In genomic region chr2:5154711-5155110, GRCm38 (mm10) we compare ENCODE assay signal across 21 mouse cellular contexts. TPM values are rescaled to one million over a fixed set of nuclear protein-coding genes. Genes with fewer than 3 reads are reported as not detected.
"Had no signal": no experiment of that assay in that cellular context is flagged by ENCODE, and none has a peak within 500 bp of the region (broad histone marks: within the 10 kb centered on the region; RNA-seq: fewer than 3 reads in every experiment).

No protein-coding gene starts in this region.

- ATAC-seq: midbrain, embryonic 16.5 days had no signal

- H3K4me1 ChIP-seq: lung, embryonic 15.5 days; midbrain, embryonic 10.5 days; midbrain, embryonic 12.5 days had no signal

- H3K27me3 ChIP-seq: lung, embryonic 15.5 days; midbrain, embryonic 12.5 days; neural tube, embryonic 13.5 days; neural tube, embryonic 15.5 days had no signal

- H3K36me3 ChIP-seq: lung, embryonic 15.5 days; midbrain, embryonic 10.5 days; midbrain, embryonic 12.5 days; neural tube, embryonic 13.5 days; neural tube, embryonic 15.5 days had no signal

- H3K4me3 ChIP-seq: lung, embryonic 15.5 days; midbrain, embryonic 10.5 days; midbrain, embryonic 12.5 days; myocyte; neural tube, embryonic 13.5 days; neural tube, embryonic 15.5 days had no signal

- H3K27ac ChIP-seq: lung, embryonic 15.5 days; midbrain, embryonic 10.5 days; midbrain, embryonic 12.5 days; neural tube, embryonic 13.5 days; neural tube, embryonic 15.5 days had no signal

- DNase-seq: lung, adult 2 months; lung, postnatal 10 days; lung, postnatal 4 days; midbrain, embryonic 14.5 days; retina, postnatal 1 day; right cerebral cortex, adult 18-20 months; right cerebral cortex, postnatal 25 days; right cerebral cortex, postnatal 4 days; spleen, adult 18-20 months; thymus, adult 18-20 months; thymus, postnatal 14 days; thymus, postnatal 36 days had no signal

RNA-seq across cellular contexts. Expression of gene Ccdc3, which starts 17.1 kb away (rescaled TPM):
- total RNA-seq: megakaryocyte, adult 5-6 weeks; megakaryocyte-erythroid progenitor cell, adult 5-6 weeks had no signal
